In the genomic region with DNA sequence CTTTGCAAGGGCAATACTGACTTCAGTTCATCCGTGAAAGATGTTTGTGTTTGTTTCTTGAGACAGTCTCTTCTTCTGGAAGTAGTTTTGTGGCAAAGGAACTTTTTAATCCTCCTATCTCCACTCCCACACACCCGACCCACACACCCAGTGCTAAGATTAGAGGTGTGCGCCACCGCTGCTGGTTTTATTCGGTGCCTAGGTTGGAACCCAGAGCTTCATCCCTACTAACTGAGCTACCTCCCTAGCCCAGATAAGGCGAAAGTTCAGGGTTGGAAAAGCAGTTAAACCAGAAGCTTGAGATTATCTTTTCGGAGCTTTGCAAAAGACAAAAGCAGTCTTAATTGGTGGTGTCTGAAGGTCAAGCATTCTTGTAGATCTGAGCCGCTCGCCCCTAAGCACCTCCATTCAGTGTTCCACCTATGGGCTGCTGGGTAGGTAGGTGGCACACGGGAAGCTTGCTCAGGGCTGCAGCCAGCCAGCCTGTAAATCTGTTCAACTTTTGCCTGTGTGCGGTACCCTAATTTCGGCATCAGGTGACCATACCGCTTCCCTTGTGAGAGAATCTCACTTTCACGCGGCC, we compare ENCODE assay signal across 8 mouse cellular contexts. TPM values are rescaled to one million over a fixed set of nuclear protein-coding genes. Genes with fewer than 3 reads are reported as not detected.
DNase-seq lines count a peak whose midpoint lies in the region; ATAC-seq and TF ChIP-seq lines count a peak whose summit lies in the region.

No protein-coding gene starts in this region.

- H3K4me1 ChIP-seq in liver, adult 2 months (ENCODE audit: control insufficient read depth, insufficient read depth, low read length), result peaks cover 17% of the 10 kb centered on the region
- no peaks in the 10 kb centered on the region for H3K4me1 ChIP-seq in embryonic facial prominence, embryonic 11.5 days (ENCODE audit: control insufficient read depth, insufficient read depth, low read length)
- peaks cover 16% of the 10 kb centered on the region for H3K4me1 ChIP-seq in kidney, embryonic 16.5 days (ENCODE audit: insufficient read depth, low read length)
- H3K4me1 ChIP-seq in neural tube, embryonic 12.5 days, result peaks cover 13% of the 10 kb centered on the region; the same call in 1 of the 2 replicates

- H3K4me2 ChIP-seq in embryonic facial prominence, embryonic 11.5 days (ENCODE audit: low read depth, low read length), result peak overlapping the region; percentile 43
- H3K4me2 ChIP-seq in kidney, embryonic 16.5 days (replicated peaks; ENCODE audit: low read depth, low read length), result peak overlapping the region; percentile 91
- peak overlapping the region; percentile 83 for H3K4me2 ChIP-seq in neural tube, embryonic 12.5 days (replicated peaks)

- DNase-seq in liver, adult 2 months (ENCODE audit: extremely low read depth, low read depth, low spot score), result no peak
- DNase-seq in liver, result no peak
- no peak for DNase-seq in embryonic facial prominence, embryonic 11.5 days (ENCODE audit: low spot score)
- no peak for DNase-seq in thymus, postnatal 0 days (ENCODE audit: low spot score)
- no peak for DNase-seq in gastrocnemius, postnatal 4 days (ENCODE audit: low spot score in 2 of 2)
- DNase-seq in layer of hippocampus, adult 9-10 months (ENCODE audit: low spot score), result no peak

- peak overlapping the region; percentile 56; the same call in 1 of the 2 replicates for H3K4me3 ChIP-seq in liver, adult 2 months (ENCODE audit: insufficient read depth, low read depth, low read length)
- peak overlapping the region; percentile 42 for H3K4me3 ChIP-seq in embryonic facial prominence, embryonic 11.5 days (ENCODE audit: low read depth, low read length)
- peak overlapping the region; percentile 65 for H3K4me3 ChIP-seq in kidney, embryonic 16.5 days (ENCODE audit: low read length)
- H3K4me3 ChIP-seq in neural tube, embryonic 12.5 days, result peak overlapping the region; percentile 46

- H3K27me3 ChIP-seq in liver, adult 2 months (ENCODE audit: control insufficient read depth, insufficient read depth, low read length), result no peaks in the 10 kb centered on the region
- no peaks in the 10 kb centered on the region for H3K27me3 ChIP-seq in embryonic facial prominence, embryonic 11.5 days (ENCODE audit: control insufficient read depth, insufficient read depth, low read length)
- H3K27me3 ChIP-seq in kidney, embryonic 16.5 days (ENCODE audit: insufficient read depth, low read length), result no peaks in the 10 kb centered on the region
- H3K27me3 ChIP-seq in neural tube, embryonic 12.5 days (replicated peaks), result no peaks in the 10 kb centered on the region

- peak overlapping the region; percentile 49 for H3K9ac ChIP-seq in liver, adult 2 months (ENCODE audit: low read depth, low read length)
- peak overlapping the region; percentile 29 for H3K9ac ChIP-seq in embryonic facial prominence, embryonic 11.5 days (replicated peaks; ENCODE audit: low read length)
- peak overlapping the region; percentile 70 for H3K9ac ChIP-seq in kidney, embryonic 16.5 days (replicated peaks; ENCODE audit: low read length)
- peak overlapping the region; percentile 52; the same call in 1 of the 2 replicates for H3K9ac ChIP-seq in neural tube, embryonic 12.5 days

- no peak for ATAC-seq in embryonic facial prominence, embryonic 11.5 days (replicated peaks; ENCODE audit: insufficient number of reproducible peaks, low FRiP score, low TSS enrichment, low read depth)
- ATAC-seq in kidney, embryonic 16.5 days (ENCODE audit: low FRiP score, low TSS enrichment), result no peak
- ATAC-seq in neural tube, embryonic 12.5 days (ENCODE audit: low FRiP score, low read depth), result peak; percentile 30

- no peaks in the 10 kb centered on the region for H3K36me3 ChIP-seq in liver, adult 2 months (ENCODE audit: control insufficient read depth, insufficient read depth, low read length)
- H3K36me3 ChIP-seq in embryonic facial prominence, embryonic 11.5 days (replicated peaks; ENCODE audit: control insufficient read depth, insufficient read depth, low read depth, low read length), result no peaks in the 10 kb centered on the region
- peaks cover 3% of the 10 kb centered on the region; the same call in 1 of the 2 replicates for H3K36me3 ChIP-seq in kidney, embryonic 16.5 days (ENCODE audit: insufficient read depth, low read length)
- no peaks in the 10 kb centered on the region for H3K36me3 ChIP-seq in neural tube, embryonic 12.5 days

- TF ChIP-seq CTCF in liver, adult 2 months (IDR thresholded peaks at IDR 0.05; ENCODE audit: low read depth, low read length), result no peak

- no peak for TF ChIP-seq POLR2A in liver, adult 2 months (IDR thresholded peaks at IDR 0.05; ENCODE audit: extremely low read depth, insufficient read depth, low read length)

- H3K79me2 ChIP-seq in liver, adult 2 months (ENCODE audit: control insufficient read depth, insufficient read depth, low read length), result no peaks in the 10 kb centered on the region; the same call in 1 of the 2 replicates

- 6% methylated on average over 15 of the region's 15 CpGs for WGBS in liver, adult 2 months
- 25% methylated on average over 15 of the region's 15 CpGs for WGBS in embryonic facial prominence, embryonic 11.5 days
- 20% methylated on average over 15 of the region's 15 CpGs for WGBS in kidney, embryonic 16.5 days
- 34% methylated on average over 15 of the region's 15 CpGs for WGBS in neural tube, embryonic 12.5 days

- H3K27ac ChIP-seq in liver, adult 2 months (replicated peaks; ENCODE audit: insufficient read depth, low read depth, low read length), result peak overlapping the region; percentile 24; the same call in 1 of the 2 replicates
- no peak overlapping the region for H3K27ac ChIP-seq in embryonic facial prominence, embryonic 11.5 days (replicated peaks; ENCODE audit: low read depth, low read length)
- H3K27ac ChIP-seq in kidney, embryonic 16.5 days (ENCODE audit: low read length), result no peak overlapping the region
- H3K27ac ChIP-seq in neural tube, embryonic 12.5 days, result no peak overlapping the region

- H3K9me3 ChIP-seq in embryonic facial prominence, embryonic 11.5 days (replicated peaks; ENCODE audit: control insufficient read depth, low read length), result no peaks in the 10 kb centered on the region
- peaks cover 6% of the 10 kb centered on the region for H3K9me3 ChIP-seq in kidney, embryonic 16.5 days (ENCODE audit: low read length)
- H3K9me3 ChIP-seq in neural tube, embryonic 12.5 days, result no peaks in the 10 kb centered on the region

RNA-seq across cellular contexts. Expression of gene Kyat3, which starts 0.6 kb away (rescaled TPM):
- total RNA-seq in liver, adult 2 months (2014; rRNA removed), result 369 and 383 TPM in 2 replicates
- 56.4 and 58.9 TPM in 2 replicates for polyA plus RNA-seq in liver, adult 2 months (2012; rRNA removed)
- polyA plus RNA-seq in embryonic facial prominence, embryonic 11.5 days (2014; fragmentation: Nextera tagmentation; extraction: Ambion mirVana), result 18.5 and 22.5 TPM in 2 replicates
- polyA plus RNA-seq in kidney, embryonic 16.5 days (2015; fragmentation: Nextera tagmentation; extraction: Ambion mirVana), result 24.6 and 28.0 TPM in 2 replicates
- polyA plus RNA-seq in neural tube, embryonic 12.5 days (2016; fragmentation: Nextera tagmentation; extraction: Ambion mirVana), result 9.0 and 9.6 TPM in 2 replicates
- 12.6 and 13.6 TPM in 2 replicates for polyA plus RNA-seq in thymus, postnatal 0 days (2015; fragmentation: Nextera tagmentation; extraction: Ambion mirVana)
- 1 to 10 TPM; 4.6 to 5.1 TPM for total RNA-seq in gastrocnemius, postnatal 4 days (2021)
